Mouse (Mus musculus): ENCODE results near the gene Tgif1.
A peak's percentile ranks its signal among the peaks of the same experiment; 100 is the strongest.

The Tgif1 gene

DNA sequence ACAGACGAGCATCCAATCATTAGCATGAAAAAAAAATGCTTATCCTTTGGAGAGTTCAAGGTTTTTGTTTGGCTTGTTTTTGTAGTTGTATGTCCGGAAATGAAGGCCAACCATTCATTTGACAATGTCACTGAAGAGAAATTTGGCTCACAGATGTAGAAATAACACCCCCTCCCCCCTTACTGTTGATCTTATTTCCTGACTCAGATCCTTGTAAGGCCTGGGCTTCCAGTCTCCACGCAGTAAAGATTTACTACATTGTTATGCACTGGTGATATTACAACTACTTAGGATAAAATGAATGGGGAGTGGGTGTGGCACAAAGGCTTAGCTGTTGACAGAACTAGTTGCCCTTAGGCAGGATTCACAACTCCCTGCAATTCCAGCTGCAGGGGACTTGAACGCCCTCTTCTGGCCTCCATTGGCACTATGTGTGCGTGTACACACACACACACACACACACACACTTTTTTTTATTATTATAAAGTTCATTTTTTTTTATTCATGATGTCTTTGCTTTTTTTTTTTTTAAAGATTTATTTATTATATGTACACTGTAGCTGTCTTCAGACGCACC, 13.3 kb upstream of the Tgif1 start:
- no peak for DNase-seq (ENCODE audit: low spot score in 2 of 2)

DNA sequence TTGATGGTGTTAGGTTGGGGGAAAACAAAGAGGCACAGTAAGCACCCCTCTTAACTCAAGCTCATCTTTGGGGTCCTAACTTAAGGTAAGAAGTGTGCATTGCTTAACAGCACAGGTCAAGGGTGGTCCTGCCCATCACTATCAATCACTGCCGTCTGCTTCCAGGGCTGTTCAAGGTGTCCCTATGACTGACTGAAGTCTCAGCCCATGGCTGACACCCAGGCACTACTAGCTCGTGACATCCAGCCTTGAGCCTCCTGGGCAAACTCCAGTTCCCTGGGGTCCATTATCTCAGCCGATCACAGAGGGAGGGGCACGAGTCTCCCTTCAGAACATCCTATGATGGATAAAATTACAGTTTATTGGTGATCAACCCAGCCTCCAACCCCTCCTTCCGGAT, 12.7 kb upstream of the Tgif1 start:
- no peak for DNase-seq (ENCODE audit: low spot score in 2 of 2)

DNA sequence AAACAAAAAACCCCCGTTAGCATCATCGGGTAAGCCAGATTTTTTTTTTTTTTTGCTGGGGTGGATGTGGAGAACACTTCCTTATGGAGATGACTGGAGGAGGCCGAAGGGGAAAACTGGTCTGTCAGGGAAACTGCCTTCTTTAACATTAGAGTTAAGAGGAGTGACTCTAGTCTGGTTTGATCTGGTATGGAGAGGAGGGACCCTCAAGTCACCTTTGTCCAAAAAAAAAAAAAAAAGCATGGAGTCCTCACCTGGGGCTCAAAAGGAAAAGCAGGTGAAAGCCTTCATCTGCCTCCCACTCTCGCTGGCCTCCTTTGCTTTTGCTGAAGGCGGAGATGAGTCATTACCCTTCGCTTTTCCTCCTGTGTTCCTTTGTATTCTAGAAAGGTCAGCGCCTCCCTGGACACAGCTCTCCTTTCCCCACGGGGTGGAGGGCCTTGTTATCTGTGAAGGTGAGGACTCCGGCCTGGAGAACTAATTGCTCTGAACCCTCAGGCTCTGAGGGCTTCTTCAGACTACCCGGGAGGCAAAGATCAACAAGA, 11.8 kb upstream of the Tgif1 start:
- DNase-seq (ENCODE audit: low spot score in 2 of 2) = no peak

GRCm38 (mm10) chr17:70864645-70865044, 11.3 kb upstream of the Tgif1 start:
- no peak for DNase-seq (ENCODE audit: low spot score in 2 of 2)

DNA sequence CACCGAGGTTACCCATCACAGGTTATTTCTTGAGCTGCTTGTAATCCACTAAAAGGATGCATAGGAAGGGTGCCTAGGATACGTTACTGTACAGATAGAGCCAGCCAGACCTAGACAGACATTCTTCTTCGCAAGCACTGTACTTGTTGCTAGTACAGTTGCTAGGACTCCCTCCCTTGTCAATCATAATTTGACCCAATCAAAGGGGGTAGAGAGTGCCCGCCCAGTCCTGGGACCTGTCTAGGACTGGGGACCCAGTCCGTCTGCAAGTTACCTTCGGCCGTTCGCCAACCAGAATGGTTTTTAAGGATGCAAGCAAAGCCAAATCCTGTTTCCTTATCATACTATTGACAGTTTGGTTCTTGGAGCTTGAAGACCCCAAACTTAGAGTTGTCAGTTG, 10.8 kb upstream of the Tgif1 start:
- DNase-seq (ENCODE audit: low spot score in 2 of 2) = no peak

- no peak for DNase-seq (ENCODE audit: low spot score in 2 of 2)
These were observed 5.5 kb upstream of the Tgif1 start for GRCm38 (mm10) chr17:70858814-70859213.

DNA sequence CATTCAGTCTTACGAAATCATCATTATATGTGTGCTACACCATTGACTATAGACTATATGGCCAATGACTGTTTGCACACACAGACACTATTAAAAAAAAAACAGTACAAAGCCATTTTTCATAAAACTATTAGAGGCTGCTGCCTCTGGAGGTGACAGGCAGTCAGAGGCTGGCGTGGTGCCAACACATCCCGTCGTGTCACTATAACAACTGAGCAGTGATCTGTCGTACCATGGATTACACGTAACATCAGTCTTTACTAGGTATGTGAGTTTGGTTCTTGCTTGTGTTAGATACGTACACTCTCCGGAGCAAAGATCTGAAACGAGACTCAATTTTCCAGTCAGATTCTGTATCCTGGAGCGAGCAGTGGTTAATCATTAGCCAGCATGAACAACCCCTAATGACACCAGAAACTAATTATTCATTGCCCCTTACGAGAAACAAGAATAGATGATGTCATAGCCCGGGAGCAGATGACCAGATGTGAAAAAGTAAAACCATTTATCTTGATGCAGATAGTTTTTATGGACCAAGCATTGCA, 3.6 kb upstream of the Tgif1 start:
- no peak for DNase-seq (ENCODE audit: low spot score in 2 of 2)

DNA sequence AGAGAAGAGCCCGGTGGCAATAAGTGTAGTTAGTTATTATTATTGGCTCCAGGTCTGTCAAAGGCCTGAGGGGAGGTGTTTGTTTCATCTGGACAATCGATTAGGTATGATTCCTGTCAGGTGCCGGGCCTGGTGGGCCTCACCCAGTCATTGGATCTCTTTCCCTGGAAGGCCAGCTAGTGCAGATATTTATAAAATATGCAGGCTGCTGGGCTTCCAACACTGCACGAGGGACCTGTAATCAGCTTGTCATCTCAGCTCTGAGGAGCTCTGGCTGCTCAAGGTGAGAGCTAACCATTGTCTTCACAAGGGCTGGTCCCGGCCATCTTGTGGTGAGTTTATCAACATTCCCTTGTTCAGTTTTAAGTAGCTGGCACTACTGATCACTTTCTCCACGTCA, 675 bp upstream of the Tgif1 start:
- no peak for DNase-seq (ENCODE audit: low spot score in 2 of 2)

GRCm38 (mm10) chr17:70852686-70853386, 510 bp downstream of the Tgif1 start:
- peak in 1 of 2 experiments; percentile 33 for DNase-seq (ENCODE audit: low spot score in 2 of 2)

DNA sequence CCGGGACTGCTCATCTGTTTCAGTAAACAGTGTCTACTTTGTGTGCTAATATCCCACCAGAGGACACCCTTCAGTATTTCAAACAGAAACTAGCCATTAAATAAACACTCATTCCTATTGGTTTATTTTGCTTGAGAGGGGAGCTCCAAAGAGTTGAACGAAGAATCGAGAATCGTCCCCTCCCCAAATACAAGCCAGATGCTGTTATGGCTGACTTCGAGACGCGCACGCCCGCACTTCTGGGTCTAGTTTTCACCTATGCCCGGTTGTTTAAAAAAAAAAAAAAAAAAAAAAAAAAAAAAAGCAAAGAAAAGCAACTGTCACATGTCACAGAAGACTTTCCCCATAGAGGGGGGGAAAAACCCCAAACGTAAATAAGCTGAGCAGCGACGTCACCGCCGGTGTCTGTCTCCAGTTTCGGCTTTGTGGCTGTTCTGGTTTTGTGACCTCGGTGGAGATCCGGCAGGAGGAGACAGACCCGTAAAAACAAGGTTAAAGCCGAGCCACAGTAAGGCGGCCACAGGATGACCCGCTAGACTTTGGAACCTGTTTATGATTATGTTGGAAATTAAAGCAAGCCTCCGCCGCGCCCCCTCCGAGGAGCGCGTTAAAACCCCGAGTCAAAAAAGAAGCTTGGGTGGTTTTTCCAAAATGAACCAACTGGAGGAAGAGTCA, 1.2 kb downstream of the Tgif1 start:
- DNase-seq (ENCODE audit: low spot score in 2 of 2) = peak; percentile 27 to 55

DNA sequence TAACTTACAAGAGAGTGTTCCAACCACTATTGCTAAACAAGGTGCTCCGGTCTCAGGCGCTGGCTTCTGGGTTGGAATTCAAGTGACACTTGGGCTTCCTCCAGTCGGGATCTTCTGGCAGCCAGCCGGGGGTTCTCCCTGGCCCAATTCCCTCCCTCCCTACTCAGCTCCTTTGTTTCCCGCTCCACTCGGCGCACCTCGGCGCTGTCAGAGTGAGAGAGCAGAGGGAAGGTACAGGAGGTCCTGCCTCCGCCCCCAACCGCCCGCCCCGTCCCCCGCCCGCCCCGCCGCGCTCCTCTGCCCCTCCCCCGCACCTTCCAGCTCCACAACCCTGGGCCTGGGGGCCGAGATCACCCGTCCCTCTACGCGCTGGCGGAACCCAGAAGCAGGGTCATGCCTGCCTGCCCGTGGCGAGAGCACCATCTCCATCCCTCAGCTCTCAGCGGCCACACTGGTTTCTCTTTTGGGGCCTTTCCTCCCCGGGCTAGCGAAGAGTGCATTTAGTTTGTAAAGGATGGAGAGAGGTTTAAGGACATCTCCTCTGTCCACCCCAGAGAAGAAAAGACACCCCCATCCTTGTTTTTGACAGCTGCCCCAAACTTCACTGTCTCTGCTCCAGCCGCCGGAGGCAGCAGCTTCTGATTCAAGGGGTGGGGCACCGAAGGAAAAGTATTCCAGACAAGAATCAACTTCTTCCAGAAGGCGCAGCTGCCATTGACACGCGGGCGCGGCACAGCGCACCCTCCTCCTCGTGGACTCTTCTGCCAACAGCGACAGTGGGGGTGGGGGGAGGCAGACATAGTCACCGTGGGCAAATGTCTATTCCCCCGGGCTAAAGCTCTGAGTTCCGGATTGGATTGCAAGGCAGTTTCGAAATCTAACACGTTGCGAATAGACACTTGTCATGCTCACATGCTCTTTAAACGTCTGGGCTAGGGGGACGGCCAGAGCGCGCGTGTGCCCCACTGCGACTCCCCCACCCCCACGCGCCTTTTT, 2.1 kb downstream of the Tgif1 start:
- peak; percentile 30 to 49 for DNase-seq (ENCODE audit: low spot score in 2 of 2)

- peak in 1 of 2 experiments; percentile 38 for DNase-seq (ENCODE audit: low spot score in 2 of 2)
These were observed 2.9 kb downstream of the Tgif1 start for GRCm38 (mm10) chr17:70850233-70850995.

GRCm38 (mm10) chr17:70849399-70850232, 3.7 kb downstream of the Tgif1 start:
- peak; percentile 62 to 69 for DNase-seq (ENCODE audit: low spot score in 2 of 2)

DNA sequence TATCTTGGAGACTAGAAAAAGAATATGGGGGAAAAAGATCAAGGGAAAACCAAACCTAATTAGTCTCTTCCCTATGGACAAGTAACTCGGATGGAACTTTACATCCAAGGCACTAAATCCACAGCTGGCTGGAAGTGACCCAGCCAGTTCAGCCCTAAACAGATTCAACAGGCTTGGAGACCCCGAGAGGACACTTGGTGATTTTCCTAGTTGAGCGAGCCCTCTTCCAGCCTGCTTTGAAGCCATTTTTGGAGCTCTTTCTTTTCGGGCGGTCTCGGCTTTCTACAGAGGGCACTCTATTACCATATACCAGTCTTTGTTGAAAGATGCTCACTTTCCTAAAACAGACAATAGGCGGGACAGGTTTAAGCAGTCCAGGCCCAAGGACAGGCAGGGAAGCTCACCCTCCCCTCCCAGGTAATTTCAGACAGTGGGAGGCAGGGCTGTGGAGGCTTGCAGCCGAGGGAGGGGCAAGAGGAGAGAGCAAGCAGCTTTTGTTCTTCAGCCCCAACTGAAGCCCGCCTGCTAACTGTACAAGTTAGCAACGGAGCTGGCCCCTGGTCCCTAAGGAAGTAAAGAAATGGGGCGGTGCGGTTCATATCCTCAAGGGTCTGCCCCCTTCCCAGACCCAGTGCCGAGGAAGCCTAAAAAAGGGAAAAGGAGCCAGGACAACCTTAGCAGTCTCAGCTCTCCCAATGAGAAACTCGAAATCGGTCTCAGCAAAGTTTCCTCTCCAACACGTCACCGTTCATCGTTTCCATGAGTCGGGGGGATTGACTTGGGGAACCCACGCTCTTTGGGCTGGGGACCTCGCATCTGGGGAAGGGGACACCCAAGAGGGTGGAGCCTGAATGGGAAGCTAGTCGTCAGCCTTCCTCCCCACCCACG, 4.6 kb downstream of the Tgif1 start:
- DNase-seq (ENCODE audit: low spot score in 2 of 2) = peak in 1 of 2 experiments; percentile 28

GRCm38 (mm10) chr17:70847751-70848510, 5.4 kb downstream of the Tgif1 start:
- no peak for DNase-seq (ENCODE audit: low spot score in 2 of 2)

GRCm38 (mm10) chr17:70847086-70847485, 6.3 kb downstream of the Tgif1 start:
- DNase-seq (ENCODE audit: low spot score in 2 of 2) = peak in 1 of 2 experiments; percentile 31

DNA sequence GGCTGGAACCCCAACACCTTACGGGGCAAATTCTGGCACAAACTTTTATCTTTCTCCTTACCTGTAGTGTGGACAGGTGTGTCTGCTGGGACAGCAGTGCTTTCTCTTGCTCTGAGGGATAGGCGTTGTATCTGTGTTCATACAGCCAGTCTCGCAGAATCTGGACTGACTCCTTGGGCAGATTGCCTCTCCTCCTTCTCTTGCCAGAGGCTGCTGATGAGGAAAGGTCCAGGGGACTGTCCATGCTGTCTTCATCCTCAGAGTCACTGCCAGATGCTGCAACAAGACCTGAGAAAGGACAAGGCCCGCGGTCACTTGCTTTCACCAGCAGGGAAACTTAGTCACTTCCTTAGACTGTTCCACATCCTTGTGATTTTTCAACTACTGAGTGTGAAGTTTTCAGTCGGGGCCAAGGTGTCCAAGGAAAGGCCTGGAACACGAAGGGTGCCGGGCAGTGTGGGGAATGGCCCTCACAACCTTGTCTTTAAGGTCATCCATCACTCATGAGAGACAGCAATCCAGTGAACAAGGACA, 7.2 kb downstream of the Tgif1 start:
- no peak for DNase-seq (ENCODE audit: low spot score in 2 of 2)

GRCm38 (mm10) chr17:70845543-70845942, 7.8 kb downstream of the Tgif1 start:
- no peak for DNase-seq (ENCODE audit: low spot score in 2 of 2)

All from spleen, postnatal 14 days (tissue).